Mouse (Mus musculus) E14TG2a.4 (cell line): ENCODE data around the gene Cryz.

Experiments used
- CTCF ChIP-seq: conservative IDR thresholded peaks from 2 replicates; pipeline ENCODE4 v1.5.1; 2014; ENCODE audit warnings: low read length
- NANOG ChIP-seq: IDR thresholded peaks from 2 replicates; pipeline ENCODE4 v1.6.1; 2014; ENCODE audit warnings: borderline replicate concordance, low read length, mixed read lengths
- POU5F1 ChIP-seq: IDR thresholded peaks from 2 replicates; pipeline ENCODE4 v1.6.1; 2014; ENCODE audit warnings: low read length, borderline replicate concordance

DNA sequence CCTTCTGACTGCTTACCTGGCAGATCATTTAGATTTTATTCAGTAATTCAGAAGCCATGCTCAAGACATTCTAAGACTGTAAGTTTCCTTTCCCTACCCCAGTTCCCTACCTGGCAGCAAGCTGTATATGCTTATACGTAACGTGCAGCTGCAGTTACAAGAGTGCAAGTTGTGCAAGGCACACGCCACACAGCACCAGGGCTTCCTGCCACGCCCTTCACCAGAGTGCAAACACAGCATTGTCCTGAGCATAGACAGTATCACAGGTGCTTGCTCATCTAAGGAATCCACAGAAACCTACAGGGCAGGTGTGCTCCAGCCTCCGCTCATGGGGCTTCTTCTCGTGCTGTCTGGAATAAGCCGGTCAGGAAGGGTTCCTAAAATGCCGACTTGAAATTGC is 18.6 kb upstream of the Cryz start:
- TF ChIP-seq CTCF: no peak
- no peak for TF ChIP-seq NANOG
- no peak for TF ChIP-seq POU5F1
